Mouse (Mus musculus) limb, embryonic 13.5 days (tissue): Measurements from ENCODE around the gene Ccdc187. TPM values are rescaled to one million over a fixed set of nuclear protein-coding genes. Genes with fewer than 3 reads are reported as not detected.
A peak's percentile ranks its signal among the peaks of the same experiment; 100 is the strongest.

Source experiments
- ATAC-seq: fragments of 200-750 bp; cut with Nextera tagmentation; 2 replicates; pipeline ENCODE4 v1.8.0; 2017; ENCODE audit warnings: low read depth, moderate number of reproducible peaks, moderate TSS enrichment; ENCODE audit not compliant: low FRiP score
- H3K27ac ChIP-seq: fragments of 300-500 bp; sonication (generic); 2 replicates; pipeline ENCODE4 v1.5.1; 2015; ENCODE audit warnings: inconsistent platforms, mild to moderate bottlenecking, moderate library complexity
- H3K27me3 ChIP-seq: fragments of 300-500 bp; sonication (generic); 2 replicates; pipeline ENCODE4 v1.6.1; 2015; ENCODE audit warnings: mild to moderate bottlenecking, inconsistent platforms
- H3K36me3 ChIP-seq: fragments of 300-500 bp; sonication (generic); 2 replicates; pipeline ENCODE4 v1.6.1; 2015; ENCODE audit warnings: inconsistent platforms, mild to moderate bottlenecking, moderate library complexity
- H3K4me1 ChIP-seq: fragments of 300-500 bp; sonication (generic); 2 replicates; pipeline ENCODE4 v1.6.1; 2015; ENCODE audit warnings: inconsistent platforms
- H3K4me2 ChIP-seq: fragments of 300-500 bp; sonication (generic); replicated peaks from 2 replicates; pipeline ENCODE4 v1.6.1; 2015; ENCODE audit warnings: inconsistent platforms, mild to moderate bottlenecking, moderate library complexity
- H3K4me3 ChIP-seq: fragments of 300-500 bp; sonication (generic); 2 replicates; pipeline ENCODE4 v1.5.1; 2015; ENCODE audit warnings: moderate library complexity, mild to moderate bottlenecking, inconsistent platforms
- H3K9ac ChIP-seq: fragments of 300-500 bp; sonication (generic); 2 replicates; pipeline ENCODE4 v1.6.1; 2015; ENCODE audit warnings: mild to moderate bottlenecking, inconsistent platforms
- H3K9me3 ChIP-seq: fragments of 300-500 bp; sonication (generic); 2 replicates; pipeline ENCODE4 v1.6.1; 2016; ENCODE audit warnings: inconsistent platforms
- WGBS: fragments of 180-500 bp; shearing (Covaris S2); methylation state at CpG from one replicate; pipeline ENCODE4 v1.1.7; 2015; 5-methylcytosine and 5-hydroxymethylcytosine counted together
- polyA plus RNA-seq: library from polyadenylated mRNA; unstranded; fragments of >200 nt; fragmentation: Nextera tagmentation; extraction: Ambion mirVana; gene quantifications from 2 replicates; pipeline ENCODE4 v1.2.1, GENCODE M21; 2015

The Ccdc187 gene
- polyA plus RNA-seq, 1 experiment from 2014 or later: 0.04 TPM

DNA sequence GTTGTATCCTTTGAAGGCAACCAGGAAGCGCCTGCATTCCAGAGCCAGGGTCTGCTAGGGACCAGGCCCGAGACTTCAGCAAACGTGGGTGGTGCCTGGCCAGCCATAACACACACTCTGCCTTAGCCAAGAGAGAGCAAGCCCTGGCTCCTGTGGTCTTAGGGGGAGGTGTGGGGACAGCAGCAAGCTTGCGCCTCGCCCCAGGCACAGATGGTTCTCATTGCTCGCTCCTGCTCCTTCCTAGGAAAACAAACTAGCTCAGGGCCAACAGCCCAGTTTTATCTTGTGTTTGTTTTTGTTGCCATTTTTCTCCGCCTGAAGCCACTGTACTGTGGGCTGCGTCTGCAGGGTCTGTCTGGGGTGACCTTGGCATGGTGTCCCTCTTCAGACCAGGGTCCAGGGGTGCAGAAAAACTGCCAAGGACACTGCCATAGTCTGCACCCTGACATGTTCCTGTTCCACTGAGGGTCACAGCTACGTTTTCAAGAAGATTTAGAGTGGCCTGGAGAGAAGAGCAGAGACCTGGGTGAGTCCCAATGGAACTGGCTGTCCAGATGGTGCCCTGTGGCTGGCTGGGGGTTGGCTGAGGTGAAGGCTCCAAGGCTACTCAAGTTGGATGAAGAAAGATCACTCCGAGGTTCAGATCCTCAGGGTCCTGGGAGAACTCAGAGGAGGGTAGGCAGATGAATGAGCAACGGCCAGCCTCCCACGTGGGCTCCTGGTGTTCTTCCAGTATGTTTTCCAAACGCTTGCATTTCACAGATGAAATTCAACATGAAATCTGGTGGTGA, 20.1 kb upstream of the Ccdc187 start:
- no peaks in the 10 kb centered on the region for H3K27me3 ChIP-seq
- peak; percentile 14; the same call in 1 of the 2 replicates for ATAC-seq
- H3K4me1 ChIP-seq: peaks cover 65% of the 10 kb centered on the region
- peaks cover 9% of the 10 kb centered on the region for H3K36me3 ChIP-seq
- H3K9ac ChIP-seq: peak overlapping the region; percentile 48
- peak overlapping the region; percentile 99 for H3K4me2 ChIP-seq
- 20% methylated on average over 13 of the region's 13 CpGs for WGBS
- H3K27ac ChIP-seq: peak overlapping the region; percentile 97
- H3K4me3 ChIP-seq: peak overlapping the region; percentile 92
- H3K9me3 ChIP-seq: no peaks in the 10 kb centered on the region

DNA sequence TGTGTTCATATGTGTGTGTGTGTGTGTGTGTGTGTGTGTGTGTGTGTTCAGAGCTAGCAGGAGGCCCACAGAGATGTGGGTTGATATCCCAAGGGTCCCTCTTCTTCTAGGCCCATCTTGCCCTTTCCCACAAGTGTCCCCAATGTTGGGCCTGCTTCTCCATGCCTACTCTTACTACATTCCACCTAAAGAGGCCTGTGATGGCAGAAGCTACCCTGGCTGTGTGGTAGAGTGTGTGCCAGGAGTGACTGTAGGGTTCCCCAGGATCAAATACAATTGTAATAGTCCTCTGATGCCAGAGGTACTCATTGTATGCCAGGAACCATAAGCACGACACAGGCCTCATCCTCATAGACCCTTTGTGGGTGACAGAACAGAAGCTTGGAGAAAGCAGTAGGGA, 19.0 kb upstream of the Ccdc187 start:
- WGBS: 100% methylated on average over 1 of the region's 1 CpGs
- Histone ChIP-seq H3K36me3 (peaks cover 7% of the 10 kb centered on the region), H3K27me3 (no peaks in the 10 kb centered on the region), H3K4me1 (peaks cover 65% of the 10 kb centered on the region), H3K27ac (0 out of 2 replicates have a peak overlapping the region, but pooled peaks have one; percentile 3), H3K9me3 (no peaks in the 10 kb centered on the region), H3K4me2 (no peak overlapping the region), H3K9ac (no peak overlapping the region), H3K4me3 (no peak overlapping the region)
- no peak for ATAC-seq

DNA sequence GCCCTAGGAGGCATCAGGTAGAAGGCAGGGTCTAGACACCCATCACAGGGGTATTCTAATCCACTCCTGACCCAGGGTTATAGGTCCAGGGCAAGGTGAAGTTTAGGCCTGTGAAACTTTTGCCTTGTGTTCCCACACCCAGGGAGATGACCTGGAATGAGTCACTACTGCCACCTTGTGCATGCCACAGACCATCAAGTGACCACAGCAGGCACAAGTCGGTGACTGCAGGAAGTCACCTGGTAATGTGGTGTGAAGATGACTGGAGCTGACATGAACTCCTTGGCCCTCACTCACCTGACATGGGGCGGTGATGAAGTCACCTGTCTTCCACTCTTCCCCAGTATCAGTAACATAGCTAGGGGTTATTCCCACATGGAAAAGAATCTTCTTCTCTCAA, 18.5 kb upstream of the Ccdc187 start:
- H3K4me2 ChIP-seq: no peak overlapping the region
- H3K9me3 ChIP-seq: no peaks in the 10 kb centered on the region
- H3K27me3 ChIP-seq: no peaks in the 10 kb centered on the region
- no peak overlapping the region for H3K27ac ChIP-seq
- no peak for ATAC-seq
- H3K4me1 ChIP-seq: peaks cover 59% of the 10 kb centered on the region
- no peak overlapping the region for H3K9ac ChIP-seq
- H3K36me3 ChIP-seq: peaks cover 1% of the 10 kb centered on the region; the same call in 1 of the 2 replicates
- WGBS: 65% methylated on average over 2 of the region's 2 CpGs
- no peak overlapping the region for H3K4me3 ChIP-seq

DNA sequence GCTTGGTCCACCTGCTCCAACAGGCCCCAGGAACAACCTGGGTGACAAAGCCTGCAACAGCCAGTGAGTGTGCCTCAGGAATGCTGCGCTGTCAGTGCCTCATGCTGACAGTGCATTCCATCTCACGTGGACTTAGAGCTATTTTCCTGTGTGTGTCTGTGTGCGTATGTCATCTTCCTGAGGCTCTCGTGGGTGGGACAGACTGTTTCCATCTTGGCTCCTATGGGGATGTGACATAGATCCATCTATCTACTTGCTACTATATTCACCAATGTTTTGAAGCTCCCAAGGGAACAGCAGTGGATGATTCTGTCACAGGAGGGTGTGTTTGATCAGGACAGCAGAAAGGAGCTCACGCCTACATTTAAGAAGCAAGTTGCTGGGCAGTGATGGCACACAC, 17.6 kb upstream of the Ccdc187 start:
- Histone ChIP-seq H3K9me3 (no peaks in the 10 kb centered on the region), H3K4me3 (no peak overlapping the region), H3K27ac (no peak overlapping the region), H3K4me2 (no peak overlapping the region), H3K36me3 (no peaks in the 10 kb centered on the region), H3K4me1 (peaks cover 51% of the 10 kb centered on the region), H3K9ac (no peak overlapping the region), H3K27me3 (no peaks in the 10 kb centered on the region)
- WGBS: 80% methylated on average over 5 of the region's 5 CpGs
- ATAC-seq: no peak

DNA sequence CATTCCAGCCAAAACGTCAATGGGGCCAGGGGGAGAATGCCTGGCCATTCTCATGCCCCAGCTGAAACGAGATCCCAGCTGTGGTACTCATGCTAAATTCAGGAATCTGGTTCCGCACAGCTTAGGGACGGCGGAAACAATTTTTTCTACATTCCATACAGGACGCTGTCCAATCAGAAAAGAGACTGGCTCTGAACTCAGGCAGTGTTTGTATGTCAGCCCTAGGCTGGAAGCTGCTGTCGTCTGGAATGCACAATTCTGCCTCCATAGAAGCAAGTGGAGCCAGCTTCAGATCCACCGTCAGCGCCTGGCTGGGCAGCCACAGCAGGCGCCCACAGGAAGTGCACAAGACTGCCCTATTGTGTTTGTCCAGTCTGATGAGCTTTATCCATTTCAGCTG, 15.4 kb upstream of the Ccdc187 start:
- WGBS: 6% methylated on average over 10 of the region's 10 CpGs
- Histone ChIP-seq H3K9ac (no peak overlapping the region), H3K4me1 (peaks cover 37% of the 10 kb centered on the region), H3K27ac (peak overlapping the region; percentile 94), H3K4me2 (peak overlapping the region; percentile 41), H3K9me3 (no peaks in the 10 kb centered on the region), H3K27me3 (no peaks in the 10 kb centered on the region), H3K4me3 (no peak overlapping the region), H3K36me3 (no peaks in the 10 kb centered on the region)
- peak; percentile 91 for ATAC-seq

DNA sequence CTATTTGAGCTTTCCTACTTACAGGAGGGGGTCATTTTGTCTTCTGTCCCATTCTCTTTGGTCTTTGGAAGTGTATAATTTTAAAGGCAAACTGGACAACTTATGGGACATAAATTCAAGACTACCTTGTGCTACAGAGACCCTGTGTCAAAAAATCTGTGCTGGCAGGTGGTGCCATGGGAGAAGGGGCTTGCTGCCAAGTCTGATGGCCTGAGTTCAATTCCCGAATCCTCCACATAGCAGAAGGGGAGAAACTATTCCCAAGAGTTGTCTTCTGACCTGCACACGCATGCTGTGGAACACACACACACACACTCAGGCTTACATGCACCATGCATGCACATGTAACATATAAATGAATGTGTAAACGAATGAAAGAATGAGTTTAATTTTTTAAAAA, 12.3 kb upstream of the Ccdc187 start:
- Histone ChIP-seq H3K36me3 (no peaks in the 10 kb centered on the region), H3K9me3 (no peaks in the 10 kb centered on the region), H3K4me3 (no peak overlapping the region), H3K27ac (no peak overlapping the region), H3K4me1 (peaks cover 24% of the 10 kb centered on the region), H3K9ac (no peak overlapping the region), H3K27me3 (no peaks in the 10 kb centered on the region), H3K4me2 (no peak overlapping the region)
- 85% methylated on average over 3 of the region's 3 CpGs for WGBS
- no peak for ATAC-seq

DNA sequence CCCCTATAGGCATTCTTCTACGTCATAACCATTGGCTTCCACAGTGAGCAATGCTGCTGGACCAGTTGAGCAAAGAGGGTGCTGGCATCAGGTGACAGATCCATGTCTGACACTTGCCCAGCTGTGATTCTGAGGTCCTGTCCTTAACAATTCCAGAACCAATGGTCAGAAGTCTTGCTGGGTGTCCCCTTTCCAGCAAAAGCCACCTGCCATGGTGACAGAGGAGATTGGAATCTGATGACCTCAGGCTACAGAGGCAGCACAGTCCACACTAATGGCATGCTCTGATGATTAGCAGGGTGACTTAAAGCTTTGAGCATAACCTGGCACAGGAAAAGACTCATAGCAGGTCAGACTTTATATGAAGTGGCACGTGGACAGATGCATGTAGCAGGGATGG, 11.2 kb upstream of the Ccdc187 start:
- no peak overlapping the region for H3K4me2 ChIP-seq
- no peak overlapping the region for H3K9ac ChIP-seq
- H3K4me1 ChIP-seq: peaks cover 22% of the 10 kb centered on the region
- 76% methylated on average over 2 of the region's 2 CpGs for WGBS
- H3K9me3 ChIP-seq: no peaks in the 10 kb centered on the region
- H3K27me3 ChIP-seq: no peaks in the 10 kb centered on the region; the same call in 1 of the 2 replicates
- no peak overlapping the region for H3K4me3 ChIP-seq
- H3K27ac ChIP-seq: no peak overlapping the region
- no peaks in the 10 kb centered on the region for H3K36me3 ChIP-seq
- no peak for ATAC-seq

DNA sequence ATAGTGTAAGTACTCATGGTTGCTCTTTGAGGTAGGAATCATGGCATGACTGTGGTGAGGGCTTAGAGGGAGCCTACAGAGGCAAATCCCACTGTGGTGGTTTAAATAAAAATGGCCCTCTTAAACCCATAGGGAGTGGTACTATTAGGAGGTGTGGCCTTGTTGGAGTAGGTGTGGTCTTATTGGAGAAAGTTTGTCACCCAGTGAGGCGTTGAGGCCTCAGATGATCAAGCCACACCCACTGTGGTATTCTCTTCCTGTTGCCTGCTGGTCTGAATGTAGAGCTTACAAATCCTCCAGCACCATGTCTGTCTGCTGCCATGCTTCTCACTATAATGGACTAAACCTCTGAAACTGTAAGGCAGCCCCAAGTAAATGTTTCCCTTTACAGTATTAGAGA, 10.4 kb upstream of the Ccdc187 start:
- Histone ChIP-seq H3K36me3 (no peaks in the 10 kb centered on the region), H3K9me3 (no peaks in the 10 kb centered on the region), H3K4me3 (no peak overlapping the region), H3K4me1 (peaks cover 17% of the 10 kb centered on the region), H3K27me3 (peaks cover 8% of the 10 kb centered on the region), H3K27ac (no peak overlapping the region), H3K4me2 (no peak overlapping the region), H3K9ac (no peak overlapping the region)
- ATAC-seq: no peak
- 83% methylated on average over 1 of the region's 1 CpGs for WGBS

DNA sequence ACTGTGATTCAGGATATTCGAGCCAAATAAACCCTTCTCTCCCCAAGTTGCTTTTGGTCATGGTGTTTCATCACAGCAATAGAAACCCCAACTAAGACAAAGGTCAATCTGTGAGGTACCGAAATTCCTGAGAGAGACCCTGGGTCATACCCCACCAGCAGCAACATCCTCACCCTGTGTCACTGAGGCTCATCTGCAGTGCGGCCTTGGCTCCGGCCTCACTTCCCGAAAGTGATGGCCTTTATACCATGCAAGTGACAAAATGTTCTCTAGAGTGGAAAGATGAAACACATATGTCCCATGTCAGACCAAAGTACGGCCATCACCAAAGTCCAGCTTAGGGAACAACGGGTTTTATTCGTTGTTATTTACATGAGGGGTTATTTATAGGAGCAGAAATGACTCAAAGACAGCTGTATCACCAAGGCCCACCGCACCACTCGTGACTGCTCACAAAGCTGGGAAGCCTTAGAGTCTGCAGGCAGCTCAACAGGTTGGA, 7.7 kb upstream of the Ccdc187 start:
- H3K4me2 ChIP-seq: no peak overlapping the region
- H3K36me3 ChIP-seq: no peaks in the 10 kb centered on the region
- 87% methylated on average over 10 of the region's 10 CpGs for WGBS
- peaks cover 29% of the 10 kb centered on the region for H3K4me1 ChIP-seq
- H3K9ac ChIP-seq: no peak overlapping the region
- H3K27me3 ChIP-seq: peaks cover 15% of the 10 kb centered on the region
- ATAC-seq: no peak
- no peaks in the 10 kb centered on the region for H3K9me3 ChIP-seq
- H3K27ac ChIP-seq: no peak overlapping the region
- no peak overlapping the region for H3K4me3 ChIP-seq

DNA sequence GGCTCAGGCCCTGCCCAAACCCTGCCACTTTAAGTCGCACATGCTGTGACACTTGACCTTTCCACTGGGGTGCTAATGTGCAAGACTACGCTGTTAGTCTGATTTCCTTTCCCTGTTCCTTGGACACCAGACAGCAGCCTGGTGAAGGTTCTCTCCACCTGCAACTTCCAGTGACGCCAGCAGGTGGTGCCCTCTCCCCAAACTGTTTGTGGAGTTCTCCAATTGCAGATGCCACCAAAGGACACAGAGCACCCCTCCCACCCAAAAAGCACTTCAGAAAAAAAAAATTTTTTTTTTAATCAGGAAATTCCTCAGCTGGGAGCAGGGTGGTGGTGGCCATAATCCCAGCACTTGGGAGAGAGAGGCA, 6.4 kb upstream of the Ccdc187 start:
- no peaks in the 10 kb centered on the region for H3K9me3 ChIP-seq
- H3K27ac ChIP-seq: no peak overlapping the region
- H3K4me3 ChIP-seq: no peak overlapping the region
- peak; percentile 31; the same call in 1 of the 2 replicates for ATAC-seq
- no peak overlapping the region for H3K4me2 ChIP-seq
- 0 out of 2 replicates have a peak overlapping the region, but pooled peaks have one; percentile 15 for H3K9ac ChIP-seq
- peaks cover 38% of the 10 kb centered on the region for H3K4me1 ChIP-seq
- 0% methylated on average over 3 of the region's 3 CpGs for WGBS
- no peaks in the 10 kb centered on the region for H3K36me3 ChIP-seq
- H3K27me3 ChIP-seq: peaks cover 15% of the 10 kb centered on the region

DNA sequence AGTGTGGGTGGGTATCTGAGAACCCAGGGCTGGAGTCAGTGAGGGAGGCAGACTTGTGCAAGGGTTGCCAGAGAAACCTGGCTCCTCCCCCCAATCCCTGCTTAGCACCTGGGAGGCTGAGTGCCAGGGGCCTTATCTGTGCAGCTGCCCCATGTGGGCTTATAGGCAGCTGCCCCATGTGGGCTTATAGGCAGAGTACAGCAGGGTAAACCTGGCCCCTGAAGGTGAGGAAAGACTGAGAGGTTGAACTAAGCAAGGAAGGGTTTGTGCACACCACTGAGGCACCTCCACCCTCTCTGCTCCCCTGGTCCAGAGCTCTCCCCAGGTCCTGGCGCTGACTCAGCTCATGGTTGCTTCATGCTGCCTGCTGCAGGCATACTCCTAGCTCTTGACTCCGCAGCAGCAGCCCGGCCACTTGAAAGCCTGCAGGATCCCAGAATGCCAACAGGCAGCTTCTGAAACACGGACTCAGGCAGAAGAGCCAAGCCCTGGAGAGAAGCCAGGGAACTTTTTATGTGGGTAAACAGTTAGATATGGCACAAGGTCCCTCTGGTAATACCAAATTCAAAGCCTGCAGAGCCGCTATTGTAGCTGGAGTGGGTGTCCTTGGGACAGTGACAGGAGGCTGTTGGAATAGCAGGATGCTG, 5.9 kb upstream of the Ccdc187 start:
- Histone ChIP-seq H3K4me1 (peaks cover 38% of the 10 kb centered on the region), H3K9ac (0 out of 2 replicates have a peak overlapping the region, but pooled peaks have one; percentile 15), H3K27me3 (peaks cover 15% of the 10 kb centered on the region), H3K4me3 (no peak overlapping the region), H3K4me2 (no peak overlapping the region), H3K36me3 (no peaks in the 10 kb centered on the region), H3K9me3 (no peaks in the 10 kb centered on the region), H3K27ac (no peak overlapping the region)
- ATAC-seq: no peak
- 45% methylated on average over 5 of the region's 5 CpGs for WGBS

DNA sequence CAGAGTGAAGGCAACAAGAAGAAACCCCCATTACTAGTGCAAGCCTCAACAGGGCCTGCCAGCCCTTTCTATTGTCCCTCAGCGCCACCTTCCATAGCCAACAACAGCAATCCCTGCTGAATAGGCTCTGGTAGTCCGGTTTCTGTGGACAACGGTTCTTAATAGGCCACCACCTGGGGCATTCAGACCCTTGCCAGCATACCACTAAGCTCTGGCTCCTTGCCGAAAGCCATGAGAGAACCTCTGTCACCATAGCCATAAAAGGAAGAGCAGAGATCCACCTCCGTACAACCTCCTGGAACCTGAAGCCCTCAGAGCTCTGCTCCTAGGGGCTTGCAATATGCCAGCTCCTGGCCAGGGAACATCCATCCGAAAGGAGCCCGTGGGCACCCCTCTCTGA, 5.0 kb upstream of the Ccdc187 start:
- Histone ChIP-seq H3K4me3 (no peak overlapping the region), H3K9me3 (no peaks in the 10 kb centered on the region), H3K4me1 (peaks cover 38% of the 10 kb centered on the region), H3K4me2 (no peak overlapping the region), H3K9ac (no peak overlapping the region), H3K27me3 (peaks cover 15% of the 10 kb centered on the region), H3K36me3 (no peaks in the 10 kb centered on the region), H3K27ac (no peak overlapping the region)
- no peak for ATAC-seq
- 52% methylated on average over 7 of the region's 7 CpGs for WGBS
